Mouse (Mus musculus) heart, embryonic 12.5 days (tissue): ENCODE measurements around the gene Mgat5. TPM values are rescaled to one million over a fixed set of nuclear protein-coding genes. Genes with fewer than 3 reads are reported as not detected.

ENCODE experiments used
- ATAC-seq: fragments of 200-750 bp; cut with Nextera tagmentation; 2 replicates; pipeline ENCODE4 v1.8.0; 2017; ENCODE audit warnings: moderate TSS enrichment, moderate library complexity; ENCODE audit not compliant: insufficient number of reproducible peaks, low FRiP score
- H3K27ac ChIP-seq: fragments of 300-500 bp; sonication (generic); 2 replicates; pipeline ENCODE4 v1.5.1; 2016; ENCODE audit warnings: mild to moderate bottlenecking, moderate library complexity; ENCODE audit not compliant: poor library complexity, severe bottlenecking
- H3K27me3 ChIP-seq: fragments of 300-500 bp; sonication (generic); replicated peaks from 2 replicates; pipeline ENCODE4 v1.6.1; 2016; ENCODE audit warnings: mild to moderate bottlenecking, moderate library complexity
- H3K36me3 ChIP-seq: fragments of 300-500 bp; sonication (generic); 2 replicates; pipeline ENCODE4 v1.6.1; 2016; ENCODE audit warnings: mild to moderate bottlenecking, moderate library complexity
- H3K4me1 ChIP-seq: fragments of 300-500 bp; sonication (generic); replicated peaks from 2 replicates; pipeline ENCODE4 v1.6.1; 2016; ENCODE audit warnings: mild to moderate bottlenecking
- H3K4me2 ChIP-seq: fragments of 300-500 bp; sonication (generic); 2 replicates; pipeline ENCODE4 v1.6.1; 2016; ENCODE audit warnings: mild to moderate bottlenecking, moderate library complexity
- H3K4me3 ChIP-seq: fragments of 300-500 bp; sonication (generic); 2 replicates; pipeline ENCODE4 v1.5.1; 2016; ENCODE audit warnings: mild to moderate bottlenecking
- H3K9ac ChIP-seq: fragments of 300-500 bp; sonication (generic); 2 replicates; pipeline ENCODE4 v1.6.1; 2016; ENCODE audit warnings: mild to moderate bottlenecking, moderate library complexity
- H3K9me3 ChIP-seq: fragments of 300-500 bp; sonication (generic); replicated peaks from 2 replicates; pipeline ENCODE4 v1.6.1; 2016; ENCODE audit warnings: mild to moderate bottlenecking, moderate library complexity
- WGBS: fragments of 180-500 bp; shearing (Covaris S2); methylation state at CpG from one replicate; pipeline ENCODE4 v1.1.7; 2016; 5-methylcytosine and 5-hydroxymethylcytosine counted together
- polyA plus RNA-seq: library from polyadenylated mRNA; unstranded; fragments of >200 nt; fragmentation: Nextera tagmentation; extraction: Ambion mirVana; gene quantifications from 2 replicates; pipeline ENCODE4 v1.2.1, GENCODE M21; 2016

The Mgat5 gene
- polyA plus RNA-seq, 1 experiment from 2014 or later: 4.3 TPM

GRCm38 (mm10) chr1:127287505-127287904 is 82.7 kb downstream of the Mgat5 start:
- Histone ChIP-seq H3K27ac (no peak overlapping the region), H3K9me3 (no peaks in the 10 kb centered on the region), H3K27me3 (no peaks in the 10 kb centered on the region), H3K9ac (no peak overlapping the region), H3K4me2 (no peak overlapping the region), H3K4me3 (no peak overlapping the region), H3K4me1 (no peaks in the 10 kb centered on the region), H3K36me3 (no peaks in the 10 kb centered on the region)
- no peak for ATAC-seq
- 88% methylated on average over 6 of the region's 6 CpGs for WGBS

GRCm38 (mm10) chr1:127290879-127291278 is 86.1 kb downstream of the Mgat5 start:
- Histone ChIP-seq H3K9me3 (no peaks in the 10 kb centered on the region), H3K27ac (no peak overlapping the region), H3K4me2 (no peak overlapping the region), H3K27me3 (no peaks in the 10 kb centered on the region), H3K9ac (no peak overlapping the region), H3K4me3 (no peak overlapping the region), H3K4me1 (no peaks in the 10 kb centered on the region), H3K36me3 (no peaks in the 10 kb centered on the region)
- no peak for ATAC-seq
- WGBS: 82% methylated on average over 9 of the region's 9 CpGs

- ATAC-seq: no peak
- Histone ChIP-seq H3K36me3 (no peaks in the 10 kb centered on the region), H3K4me3 (no peak overlapping the region), H3K4me1 (no peaks in the 10 kb centered on the region), H3K27ac (no peak overlapping the region), H3K9me3 (no peaks in the 10 kb centered on the region), H3K9ac (no peak overlapping the region), H3K27me3 (no peaks in the 10 kb centered on the region), H3K4me2 (no peak overlapping the region)
These were observed 86.9 kb downstream of the Mgat5 start for GRCm38 (mm10) chr1:127291721-127292120.

GRCm38 (mm10) chr1:127293286-127293685 is 88.5 kb downstream of the Mgat5 start:
- H3K27me3 ChIP-seq: no peaks in the 10 kb centered on the region
- H3K27ac ChIP-seq: no peak overlapping the region
- H3K4me2 ChIP-seq: no peak overlapping the region
- no peak overlapping the region for H3K4me3 ChIP-seq
- 71% methylated on average over 5 of the region's 5 CpGs for WGBS
- no peak for ATAC-seq
- H3K9me3 ChIP-seq: no peaks in the 10 kb centered on the region
- H3K4me1 ChIP-seq: no peaks in the 10 kb centered on the region
- H3K36me3 ChIP-seq: no peaks in the 10 kb centered on the region
- H3K9ac ChIP-seq: no peak overlapping the region

GRCm38 (mm10) chr1:127296815-127297214 is 92.0 kb downstream of the Mgat5 start:
- no peaks in the 10 kb centered on the region for H3K36me3 ChIP-seq
- H3K4me1 ChIP-seq: peaks cover 4% of the 10 kb centered on the region; the same call in 1 of the 2 replicates
- WGBS: 66% methylated on average over 3 of the region's 3 CpGs
- no peak overlapping the region for H3K27ac ChIP-seq
- H3K27me3 ChIP-seq: no peaks in the 10 kb centered on the region
- H3K9me3 ChIP-seq: no peaks in the 10 kb centered on the region
- ATAC-seq: no peak
- H3K4me2 ChIP-seq: no peak overlapping the region
- no peak overlapping the region for H3K4me3 ChIP-seq
- H3K9ac ChIP-seq: no peak overlapping the region

- ATAC-seq: no peak
- Histone ChIP-seq H3K27me3 (no peaks in the 10 kb centered on the region), H3K9ac (no peak overlapping the region), H3K36me3 (no peaks in the 10 kb centered on the region), H3K4me2 (no peak overlapping the region), H3K4me3 (no peak overlapping the region), H3K4me1 (peaks cover 24% of the 10 kb centered on the region), H3K27ac (no peak overlapping the region), H3K9me3 (no peaks in the 10 kb centered on the region)
- 73% methylated on average over 1 of the region's 1 CpGs for WGBS
These were observed 95.0 kb downstream of the Mgat5 start for GRCm38 (mm10) chr1:127299774-127300173.

- Histone ChIP-seq H3K4me2 (no peak overlapping the region), H3K27me3 (no peaks in the 10 kb centered on the region), H3K9ac (no peak overlapping the region), H3K4me1 (peaks cover 24% of the 10 kb centered on the region), H3K4me3 (no peak overlapping the region), H3K27ac (no peak overlapping the region), H3K9me3 (no peaks in the 10 kb centered on the region), H3K36me3 (no peaks in the 10 kb centered on the region)
- WGBS: 81% methylated on average over 6 of the region's 6 CpGs
- ATAC-seq: no peak
These were observed 96.2 kb downstream of the Mgat5 start for GRCm38 (mm10) chr1:127301038-127301437.

- Histone ChIP-seq H3K4me1 (peaks cover 24% of the 10 kb centered on the region), H3K9ac (no peak overlapping the region), H3K4me3 (no peak overlapping the region), H3K4me2 (no peak overlapping the region), H3K36me3 (peaks cover 6% of the 10 kb centered on the region; the same call in 1 of the 2 replicates), H3K27ac (no peak overlapping the region), H3K9me3 (no peaks in the 10 kb centered on the region), H3K27me3 (no peaks in the 10 kb centered on the region)
- no peak for ATAC-seq
- 63% methylated on average over 2 of the region's 2 CpGs for WGBS
These were observed 97.8 kb downstream of the Mgat5 start for GRCm38 (mm10) chr1:127302620-127303019.

- Histone ChIP-seq H3K4me1 (peaks cover 24% of the 10 kb centered on the region), H3K4me3 (no peak overlapping the region), H3K9ac (no peak overlapping the region), H3K9me3 (no peaks in the 10 kb centered on the region), H3K4me2 (no peak overlapping the region), H3K27ac (no peak overlapping the region), H3K27me3 (no peaks in the 10 kb centered on the region), H3K36me3 (peaks cover 6% of the 10 kb centered on the region; the same call in 1 of the 2 replicates)
- WGBS: 73% methylated on average over 5 of the region's 5 CpGs
- ATAC-seq: no peak
These were observed 99.0 kb downstream of the Mgat5 start for GRCm38 (mm10) chr1:127303791-127304190.

GRCm38 (mm10) chr1:127304281-127304680 is 99.5 kb downstream of the Mgat5 start:
- Histone ChIP-seq H3K4me2 (no peak overlapping the region), H3K9me3 (no peaks in the 10 kb centered on the region), H3K4me1 (peaks cover 24% of the 10 kb centered on the region), H3K4me3 (no peak overlapping the region), H3K36me3 (peaks cover 6% of the 10 kb centered on the region; the same call in 1 of the 2 replicates), H3K9ac (no peak overlapping the region), H3K27ac (no peak overlapping the region), H3K27me3 (no peaks in the 10 kb centered on the region)
- ATAC-seq: no peak
- 85% methylated on average over 2 of the region's 2 CpGs for WGBS

- peaks cover 6% of the 10 kb centered on the region; the same call in 1 of the 2 replicates for H3K36me3 ChIP-seq
- ATAC-seq: no peak
- H3K27me3 ChIP-seq: no peaks in the 10 kb centered on the region
- H3K9ac ChIP-seq: no peak overlapping the region; the same call in 1 of the 2 replicates
- H3K4me3 ChIP-seq: no peak overlapping the region
- 84% methylated on average over 2 of the region's 2 CpGs for WGBS
- H3K9me3 ChIP-seq: no peaks in the 10 kb centered on the region
- H3K4me1 ChIP-seq: peaks cover 24% of the 10 kb centered on the region
- no peak overlapping the region for H3K27ac ChIP-seq
- no peak overlapping the region for H3K4me2 ChIP-seq
These were observed 100.8 kb downstream of the Mgat5 start for GRCm38 (mm10) chr1:127305582-127305981.

- Histone ChIP-seq H3K4me1 (peaks cover 22% of the 10 kb centered on the region), H3K9ac (no peak overlapping the region), H3K9me3 (no peaks in the 10 kb centered on the region), H3K27me3 (no peaks in the 10 kb centered on the region), H3K36me3 (peaks cover 6% of the 10 kb centered on the region; the same call in 1 of the 2 replicates), H3K27ac (no peak overlapping the region), H3K4me2 (no peak overlapping the region), H3K4me3 (no peak overlapping the region)
- no peak for ATAC-seq
- 84% methylated on average over 20 of the region's 20 CpGs for WGBS
These were observed 101.4 kb downstream of the Mgat5 start for GRCm38 (mm10) chr1:127306024-127306771.
